Mouse (Mus musculus) heart, adult 2 months (tissue): ENCODE data around the gene Tm7sf3. TPM values are rescaled to one million over a fixed set of nuclear protein-coding genes. Genes with fewer than 3 reads are reported as not detected.
"Not testable (repeated sequence)": the region's sequence is repeated elsewhere in the genome, so short reads cannot be mapped to it uniquely, and the experiment has no call there.

Experiments
- DNase-seq, 2 experiments: peaks; one replicate each; pipeline ENCODE4 v3.0.0; 2021
- H3K27ac ChIP-seq: fragments of 200-600 bp; 2 replicates; pipeline ENCODE4 v1.8.1; 2022
- H3K27me3 ChIP-seq: fragments of 200-500 bp; 2 replicates; pipeline ENCODE4 v1.6.1; 2012; ENCODE audit warnings: mild to moderate bottlenecking, low read length, inconsistent platforms, mixed read lengths; ENCODE audit not compliant: control insufficient read depth, insufficient read depth
- H3K36me3 ChIP-seq: fragments of 200-500 bp; 2 replicates; pipeline ENCODE4 v1.6.1; 2012; ENCODE audit warnings: low read length, inconsistent platforms; ENCODE audit not compliant: control insufficient read depth, insufficient read depth
- H3K4me1 ChIP-seq: fragments of 200-500 bp; 2 replicates; pipeline ENCODE4 v1.6.1; 2011; ENCODE audit warnings: low read length; ENCODE audit not compliant: control insufficient read depth, insufficient read depth
- H3K4me3 ChIP-seq: fragments of 200-600 bp; 2 replicates; pipeline ENCODE4 v1.8.1; 2022
- H3K79me2 ChIP-seq: fragments of 200-500 bp; replicated peaks from 2 replicates; pipeline ENCODE4 v1.6.1; 2012; ENCODE audit warnings: mild to moderate bottlenecking, inconsistent platforms, low read length, moderate library complexity, mixed read lengths; ENCODE audit not compliant: control insufficient read depth, insufficient read depth
- H3K9ac ChIP-seq: fragments of 200-500 bp; 2 replicates; pipeline ENCODE4 v1.6.1; 2012; ENCODE audit warnings: low read depth, mild to moderate bottlenecking, control low read depth, inconsistent platforms, low read length, mixed read lengths
- CTCF ChIP-seq: fragments of 200-600 bp; IDR thresholded peaks from 2 replicates; pipeline ENCODE4 v1.8.1; 2022; ENCODE audit warnings: antibody characterized with exemption, mild to moderate bottlenecking, moderate library complexity
- EP300 ChIP-seq: fragments of 200-500 bp; IDR thresholded peaks from 2 replicates; pipeline ENCODE4 v1.6.1; 2011; ENCODE audit warnings: low read depth, low read length, control low read depth; ENCODE audit not compliant: insufficient read depth
- POLR2A ChIP-seq: fragments of 200-500 bp; IDR thresholded peaks from 2 replicates; pipeline ENCODE4 v1.6.1; 2011; ENCODE audit warnings: mild to moderate bottlenecking, low read depth, low read length, control low read depth; ENCODE audit not compliant: insufficient read depth
- WGBS: fragments of 180-500 bp; shearing (Covaris S2); methylation state at CpG from one replicate; pipeline ENCODE4 v1.1.7; 2018; 5-methylcytosine and 5-hydroxymethylcytosine counted together
- intact Hi-C: fragments of 180-260 bp; cut with DNase I; formaldehyde crosslinking; loops from one replicate; pipeline ENCODE4 v1.15.1; 2025
- polyA plus RNA-seq: library from polyadenylated mRNA; depleted of rRNA; stranded (reverse); fragments of >200 nt; gene quantifications from 2 replicates; pipeline ENCODE4 v1.2.3, GENCODE M21; 2012; rRNA removed
- total RNA-seq, 2 experiments: library from RNA; stranded (reverse); gene quantifications; 2 replicates each; pipeline ENCODE4 v1.2.3; 2021

Tm7sf3 gene
- total and polyA plus RNA-seq, 3 experiments, result 9.7 to 18.0 (median 14.6) TPM

DNA sequence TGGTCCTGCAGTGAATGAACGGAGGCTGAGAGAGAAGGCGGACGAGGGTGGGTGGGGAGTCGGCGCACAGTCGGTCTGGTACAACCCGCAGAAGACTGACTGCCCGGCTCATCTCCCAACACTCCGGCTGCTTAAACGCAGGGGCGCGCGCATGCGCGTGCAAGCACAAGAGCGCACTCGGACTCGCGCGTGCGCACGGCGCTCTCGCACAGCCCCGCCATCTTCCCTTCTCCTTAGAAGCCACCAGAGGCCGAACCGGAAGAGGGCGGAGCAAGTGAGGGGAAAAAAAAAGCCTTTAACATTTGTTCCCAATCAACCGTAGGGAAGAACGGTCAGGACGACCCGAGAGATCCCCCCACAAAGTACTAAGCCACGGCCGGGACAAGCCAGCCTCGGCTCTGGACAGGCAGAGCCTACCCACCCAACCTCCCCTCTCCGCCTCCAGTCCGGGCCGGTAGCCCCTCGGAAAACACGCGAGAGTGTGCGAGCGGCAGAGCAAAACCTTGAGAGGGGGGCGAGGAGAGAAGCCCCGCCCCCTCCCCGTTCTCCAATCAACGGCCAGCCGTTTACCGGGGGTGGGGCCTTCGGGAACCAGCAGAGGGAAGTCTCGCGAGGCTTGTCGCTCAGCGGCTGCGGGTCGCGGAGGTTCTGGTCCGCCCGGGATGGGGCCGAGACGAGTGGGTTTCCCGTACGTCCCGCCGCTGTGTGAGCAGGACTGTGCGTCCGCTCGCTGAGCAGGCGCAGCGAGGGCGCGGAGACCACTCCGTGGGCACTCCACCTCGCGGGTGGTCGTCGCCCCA is 65.1 kb downstream of the Tm7sf3 start, which contains the start of gene Ints13:
TSS of gene Ints13 (minus strand) at position 526 of the 800 bp plus-strand sequence.
- Histone ChIP-seq H3K27ac (peak within 1 kb of the TSS; percentile 100), H3K4me1 (peaks cover 9% of the 10 kb centered on the region), H3K36me3 (peaks cover 6% of the 10 kb centered on the region), H3K4me3 (peak within 1 kb of the TSS; percentile 94), H3K79me2 (no peaks in the 10 kb centered on the region; the same call in none of the 2 replicates), H3K9ac (peak within 1 kb of the TSS; percentile 95), H3K27me3 (no peaks in the 10 kb centered on the region)
- TF ChIP-seq POLR2A (peak; percentile 96), EP300 (peak; percentile 49; the same call in 1 of the 2 replicates), CTCF (0 out of 2 replicates have a peak, but pooled peaks have one; percentile 22)
- peak; percentile 96 to 98 for DNase-seq
- intact Hi-C loops, result loop anchor here (2.0 to 10.0 kb wide), 4 partner anchors 65 to 187 kb away; partner anchors contain the start of genes Itpr2, Med21, Stk38l and Tm7sf3
- under 1% methylated on average over 77 of the region's 77 CpGs for WGBS

GRCm38 (mm10) chr6:146576903-146577302 is 65.7 kb downstream of the Tm7sf3 start, which contains the start of gene Fgfr1op2:
Gene Fgfr1op2 (plus strand): TSS chr6:146577203.
- peak within 1 kb of the TSS; percentile 95 for H3K9ac ChIP-seq
- H3K36me3 ChIP-seq, result peaks cover 6% of the 10 kb centered on the region
- peak within 1 kb of the TSS; percentile 100 for H3K27ac ChIP-seq
- TF ChIP-seq EP300, result no peak
- no peak for TF ChIP-seq CTCF
- no peak for TF ChIP-seq POLR2A
- 1% methylated on average over 13 of the region's 13 CpGs for WGBS
- intact Hi-C loops, result loop anchor here (2.0 to 10.0 kb wide), 4 partner anchors 66 to 188 kb away; partner anchors contain the start of genes Itpr2, Med21, Stk38l and Tm7sf3
- H3K27me3 ChIP-seq, result no peaks in the 10 kb centered on the region
- no peaks in the 10 kb centered on the region; the same call in none of the 2 replicates for H3K79me2 ChIP-seq
- peak within 1 kb of the TSS; percentile 94 for H3K4me3 ChIP-seq
- DNase-seq, result no peak
- H3K4me1 ChIP-seq, result peaks cover 9% of the 10 kb centered on the region

- Histone ChIP-seq H3K4me3 (no peak overlapping the region), H3K36me3 (peaks cover 4% of the 10 kb centered on the region), H3K4me1 (peaks cover 3% of the 10 kb centered on the region), H3K27ac (no peak overlapping the region), H3K27me3 (no peaks in the 10 kb centered on the region), H3K79me2 (peaks cover 3% of the 10 kb centered on the region), H3K9ac (no peak overlapping the region)
- intact Hi-C loops, result loop anchor here (10.0 kb wide), 1 partner anchor 193 kb away; no protein-coding TSS in a partner anchor
- DNase-seq, result no peak
- no peak for TF ChIP-seq CTCF
- no peak for TF ChIP-seq POLR2A
- TF ChIP-seq EP300, result no peak
Measured at GRCm38 (mm10) chr6:146572073-146572472, 70.6 kb downstream of the Tm7sf3 start.

GRCm38 (mm10) chr6:146562461-146562860 is 80.2 kb downstream of the Tm7sf3 start:
- H3K9ac ChIP-seq, H3K27ac ChIP-seq, H3K36me3 ChIP-seq, H3K4me1 ChIP-seq, DNase-seq, H3K79me2 ChIP-seq, H3K4me3 ChIP-seq, intact Hi-C loops, H3K27me3 ChIP-seq: not testable (repeated sequence)
- 86% methylated on average over 1 of the region's 1 CpGs for WGBS

Other genes starting within 250 kb of the Tm7sf3 start
- gene Itpr2, start 140.6 kb downstream of the Tm7sf3 start, total RNA-seq, result 10 to 100 TPM; 20.1 to 23.7 TPM
- gene Itpr2, start 140.6 kb downstream of the Tm7sf3 start, polyA plus RNA-seq, result 6.6 and 8.1 TPM in 2 replicates
- gene Fgfr1op2, start 65.6 kb downstream of the Tm7sf3 start, total RNA-seq, result 10 to 100 TPM; 67.5 to 72.2 TPM
- gene Fgfr1op2, start 65.6 kb downstream of the Tm7sf3 start, polyA plus RNA-seq, result 31.3 and 42.6 TPM in 2 replicates
- gene Ints13, start 65.0 kb downstream of the Tm7sf3 start, total RNA-seq, result 10 to 100 TPM; 17.8 to 18.2 TPM
- 8.5 and 20.5 TPM in 2 replicates for gene Ints13, start 65.0 kb downstream of the Tm7sf3 start, polyA plus RNA-seq
- 10 to 100 TPM; 43.0 to 50.5 TPM for gene Med21, start 277 bp downstream of the Tm7sf3 start, total RNA-seq
- 39.4 and 77.7 TPM in 2 replicates for gene Med21, start 277 bp downstream of the Tm7sf3 start, polyA plus RNA-seq
- 10 to 100 TPM; 13.9 to 14.4 TPM for gene Stk38l, start 82.2 kb upstream of the Tm7sf3 start, total RNA-seq
- 3.1 and 8.0 TPM in 2 replicates for gene Stk38l, start 82.2 kb upstream of the Tm7sf3 start, polyA plus RNA-seq
- gene Arntl2, start 153.2 kb upstream of the Tm7sf3 start, total RNA-seq, result 1 to 10 TPM in 1 of 2 experiments, under 1 TPM in 1; 0.86 to 1.5 TPM
- 1.6 and 2.6 TPM in 2 replicates for gene Arntl2, start 153.2 kb upstream of the Tm7sf3 start, polyA plus RNA-seq
- gene Smco2, start 207.3 kb upstream of the Tm7sf3 start, total RNA-seq, result 1 to 10 TPM; 2.0 TPM
- gene Smco2, start 207.3 kb upstream of the Tm7sf3 start, polyA plus RNA-seq, result 0.47 and 0.76 TPM in 2 replicates
- 100 to 1,000 TPM; 102 to 128 TPM for gene Ppfibp1, start 245.7 kb upstream of the Tm7sf3 start, total RNA-seq
- gene Ppfibp1, start 245.7 kb upstream of the Tm7sf3 start, polyA plus RNA-seq, result 15.4 and 33.7 TPM in 2 replicates